Mouse (Mus musculus): ENCODE measurements around the gene Nt5c3.

- TF ChIP-seq POLR2A (IDR thresholded peaks at IDR 0.05; ENCODE audit: insufficient read depth, low read depth, low read length), result no peak
- no peak for TF ChIP-seq CTCF (IDR thresholded peaks at IDR 0.05; ENCODE audit: insufficient read depth, low read depth, low read length)
These were observed 86.1 kb downstream of the Nt5c3 start for GRCm38 (mm10) chr6:56837621-56838020.

Data from olfactory bulb, adult 2 months (tissue).